Mouse (Mus musculus) testis, adult 2 months (tissue): ENCODE measurements at regions not wholly inside any gene's neighbourhood (a gene's known extent, or its start where the extent isn't known, plus 50 kb on each side); places are given as distances from the start of the nearest gene placed in this dataset.
A peak's percentile ranks its signal among the peaks of the same experiment; 100 is the strongest.

ENCODE experiments used
- H3K27ac ChIP-seq: fragments of 200-500 bp; 2 replicates; pipeline ENCODE4 v1.5.1; 2012; ENCODE audit warnings: low read depth, low read length; ENCODE audit not compliant: control insufficient read depth, insufficient read depth
- H3K27me3 ChIP-seq: fragments of 200-500 bp; 2 replicates; pipeline ENCODE4 v1.6.1; 2012; ENCODE audit warnings: mild to moderate bottlenecking, low read length, moderate library complexity; ENCODE audit not compliant: control insufficient read depth, insufficient read depth
- H3K36me3 ChIP-seq: fragments of 200-500 bp; 2 replicates; pipeline ENCODE4 v1.6.1; 2012; ENCODE audit warnings: mild to moderate bottlenecking, low read length; ENCODE audit not compliant: control insufficient read depth, insufficient read depth
- H3K4me1 ChIP-seq: fragments of 200-500 bp; 2 replicates; pipeline ENCODE4 v1.6.1; 2012; ENCODE audit warnings: low read length; ENCODE audit not compliant: control insufficient read depth, insufficient read depth
- H3K4me3 ChIP-seq: fragments of 200-500 bp; 2 replicates; pipeline ENCODE4 v1.5.1; 2012; ENCODE audit warnings: low read depth, mild to moderate bottlenecking, low read length, moderate library complexity, mixed read lengths; ENCODE audit not compliant: control insufficient read depth
- CTCF ChIP-seq: fragments of 200-500 bp; IDR thresholded peaks from 2 replicates; pipeline ENCODE4 v1.5.1; 2012; ENCODE audit warnings: low read depth, mild to moderate bottlenecking, inconsistent platforms, low read length, moderate library complexity; ENCODE audit not compliant: control insufficient read depth, insufficient read depth, insufficient replicate concordance
- POLR2A ChIP-seq: fragments of 200-500 bp; IDR thresholded peaks from 2 replicates; pipeline ENCODE4 v1.6.1; 2012; ENCODE audit warnings: low read depth, mild to moderate bottlenecking, inconsistent platforms, low read length, moderate library complexity; ENCODE audit not compliant: control insufficient read depth

DNA sequence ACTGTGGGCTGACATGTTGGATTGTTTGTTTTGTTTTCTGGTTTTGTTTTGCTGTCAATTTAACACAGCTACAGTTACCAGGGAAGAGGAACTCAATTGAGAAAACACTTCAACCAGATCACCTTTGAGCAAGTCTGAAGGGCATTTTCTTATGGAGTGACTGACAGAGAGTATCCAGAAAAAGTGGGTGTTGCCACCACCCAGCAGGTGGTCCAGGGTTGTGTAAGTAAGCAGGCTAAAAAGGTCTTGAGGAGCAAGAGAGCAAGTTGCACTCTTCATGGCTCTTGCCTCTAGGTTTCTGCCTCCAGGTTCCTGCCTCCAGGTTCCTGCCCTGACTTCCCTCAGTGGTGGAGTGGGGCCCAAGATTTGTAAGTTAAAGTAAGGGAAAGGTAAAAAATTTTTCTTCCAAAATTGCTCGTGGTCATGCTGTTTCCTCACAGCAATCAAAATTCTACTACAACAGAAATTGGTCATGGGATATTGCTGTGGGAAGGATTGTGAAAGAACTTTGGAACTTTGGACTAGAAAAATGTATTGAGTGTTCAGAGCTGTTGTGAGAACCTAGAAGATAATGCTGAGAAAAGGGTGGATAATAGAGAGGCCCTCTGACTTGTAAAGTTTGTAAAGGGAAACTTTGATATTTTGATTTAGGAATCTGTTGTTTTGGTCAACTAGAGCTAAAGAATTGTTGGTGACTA, 77.4 kb upstream of the Kitl start:
- Histone ChIP-seq H3K4me3 (no peak overlapping the region), H3K27me3 (no peaks in the 10 kb centered on the region), H3K36me3 (no peaks in the 10 kb centered on the region), H3K27ac (no peak overlapping the region), H3K4me1 (no peaks in the 10 kb centered on the region)
- TF ChIP-seq POLR2A (no peak), CTCF (no peak)

DNA sequence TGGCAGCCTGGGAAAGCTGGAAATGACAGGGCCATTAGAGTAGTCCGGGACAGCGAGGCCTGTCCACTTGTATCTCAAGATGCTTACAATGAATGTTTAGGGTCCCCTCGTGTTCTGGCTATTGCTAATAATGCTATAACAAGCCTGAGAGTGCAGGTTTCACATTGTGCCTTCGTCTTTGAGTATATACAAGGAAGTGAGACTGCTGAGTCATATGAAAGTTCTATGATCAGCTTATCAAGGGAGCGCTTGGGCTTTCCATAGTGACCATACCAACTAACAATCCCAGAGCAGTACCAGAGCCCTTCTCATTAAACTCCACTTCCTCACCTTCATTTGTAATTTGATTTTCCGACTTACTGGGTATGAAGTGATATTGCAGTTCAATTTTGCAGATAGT, 86.2 kb upstream of the Kitl start:
- peak overlapping the region; percentile 66 for H3K4me3 ChIP-seq
- no peaks in the 10 kb centered on the region; the same call in 1 of the 2 replicates for H3K4me1 ChIP-seq
- TF ChIP-seq POLR2A (no peak), CTCF (no peak)

DNA sequence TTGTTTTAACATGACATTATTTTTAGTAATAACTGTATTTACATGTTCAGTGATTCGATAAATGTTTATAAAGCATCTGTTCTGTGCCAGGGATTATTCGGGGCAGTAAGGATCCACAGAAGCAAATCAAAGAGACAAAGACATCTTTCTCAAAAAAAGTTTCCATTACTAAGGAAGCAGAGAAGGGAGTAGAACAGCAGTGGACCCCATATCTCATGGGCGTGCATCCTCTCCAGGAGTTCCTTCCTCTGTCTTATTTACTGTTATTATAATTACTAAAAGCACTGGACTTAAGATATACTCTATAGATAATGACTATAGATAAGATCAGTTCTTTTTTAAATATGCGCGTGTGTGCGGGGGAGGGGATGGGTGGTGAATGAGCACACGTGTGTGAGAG, 87.5 kb upstream of the Kitl start:
- no peak overlapping the region for H3K4me3 ChIP-seq
- H3K27ac ChIP-seq: no peak overlapping the region
- H3K36me3 ChIP-seq: no peaks in the 10 kb centered on the region
- TF ChIP-seq POLR2A (no peak), CTCF (no peak)
- H3K27me3 ChIP-seq: no peaks in the 10 kb centered on the region
- H3K4me1 ChIP-seq: no peaks in the 10 kb centered on the region; the same call in 1 of the 2 replicates

More for the DNA sequence above, 86.2 kb upstream of the Kitl start:
- Histone ChIP-seq H3K27ac (no peak overlapping the region), H3K27me3 (no peaks in the 10 kb centered on the region), H3K36me3 (no peaks in the 10 kb centered on the region)

DNA sequence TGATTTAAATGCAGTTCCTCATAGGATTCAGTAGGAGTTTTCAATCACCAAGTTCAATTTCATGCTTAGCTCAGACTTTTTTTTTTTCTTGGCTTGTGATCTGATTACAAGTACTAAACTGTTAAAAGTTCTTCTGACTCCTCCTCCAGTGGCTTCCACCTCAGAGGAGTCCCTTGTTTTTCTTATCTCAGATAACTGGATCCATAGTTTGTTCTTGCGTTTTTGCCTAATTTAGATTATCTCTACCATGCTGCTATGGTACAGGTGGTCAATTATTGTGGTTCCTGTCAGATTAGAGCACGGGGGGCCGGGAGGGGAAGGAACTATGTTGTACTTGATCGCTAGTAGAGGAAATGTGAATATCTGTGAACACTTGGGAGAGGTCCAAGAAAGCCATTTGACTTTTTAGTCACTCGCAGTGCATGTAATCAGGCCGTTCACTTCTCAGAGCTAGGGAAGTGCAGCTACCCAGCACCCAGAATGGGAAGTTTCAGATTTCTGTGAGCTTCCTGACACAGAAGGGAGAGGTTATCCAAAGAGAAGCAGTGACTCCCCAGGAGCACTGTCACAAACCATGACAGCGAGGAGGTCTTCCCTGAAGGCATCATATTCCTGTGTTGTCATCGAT, 89.0 kb upstream of the Kitl start:
- H3K4me3 ChIP-seq: no peak overlapping the region
- H3K4me1 ChIP-seq: no peaks in the 10 kb centered on the region; the same call in 1 of the 2 replicates
- H3K27me3 ChIP-seq: no peaks in the 10 kb centered on the region
- H3K27ac ChIP-seq: no peak overlapping the region
- TF ChIP-seq POLR2A (no peak), CTCF (no peak)
- no peaks in the 10 kb centered on the region for H3K36me3 ChIP-seq

DNA sequence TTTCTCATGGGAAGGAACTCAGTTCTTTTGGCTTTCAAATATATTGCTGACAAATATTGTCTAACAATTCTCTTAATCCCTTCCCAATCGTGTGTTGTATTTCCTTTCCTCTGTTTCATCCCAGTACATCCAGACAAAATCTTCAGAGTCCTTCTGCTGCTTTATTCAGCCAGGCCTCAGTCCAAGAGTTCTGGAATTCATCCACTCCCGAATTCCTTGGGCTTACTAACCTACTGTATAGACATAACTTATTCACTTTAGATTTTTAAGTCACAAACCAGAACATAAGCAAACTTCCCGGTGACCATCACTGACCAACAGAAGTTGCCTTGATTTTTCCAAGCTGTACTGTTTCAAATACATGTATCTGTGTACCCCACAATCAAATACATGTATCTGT, 90.9 kb upstream of the Kitl start:
- no peaks in the 10 kb centered on the region for H3K36me3 ChIP-seq
- TF ChIP-seq POLR2A: no peak
- no peak for TF ChIP-seq CTCF
- H3K27ac ChIP-seq: no peak overlapping the region
- no peaks in the 10 kb centered on the region; the same call in 1 of the 2 replicates for H3K4me1 ChIP-seq
- no peaks in the 10 kb centered on the region for H3K27me3 ChIP-seq
- no peak overlapping the region for H3K4me3 ChIP-seq

DNA sequence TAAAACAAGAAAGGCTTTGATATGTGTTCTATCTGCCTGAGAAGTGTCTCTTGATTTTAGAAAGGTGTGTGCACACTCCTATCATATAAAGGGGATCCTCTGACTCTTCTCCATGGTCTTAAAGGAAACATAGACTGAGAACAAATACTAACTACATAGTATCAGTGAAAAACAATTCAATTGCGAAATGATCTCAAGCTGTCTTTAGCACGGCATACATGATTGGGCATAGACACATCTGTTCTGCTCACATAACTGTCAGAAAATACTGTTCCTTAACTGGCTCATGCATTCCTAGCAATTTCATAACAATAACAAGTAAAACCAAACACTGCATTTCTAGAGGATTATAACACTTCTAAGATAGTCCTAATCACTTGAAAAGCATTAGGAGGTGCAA, 95.5 kb upstream of the Kitl start:
- H3K27ac ChIP-seq: no peak overlapping the region
- H3K27me3 ChIP-seq: no peaks in the 10 kb centered on the region
- TF ChIP-seq CTCF: no peak
- no peak for TF ChIP-seq POLR2A
- no peaks in the 10 kb centered on the region for H3K4me1 ChIP-seq
- no peak overlapping the region for H3K4me3 ChIP-seq
- no peaks in the 10 kb centered on the region for H3K36me3 ChIP-seq

DNA sequence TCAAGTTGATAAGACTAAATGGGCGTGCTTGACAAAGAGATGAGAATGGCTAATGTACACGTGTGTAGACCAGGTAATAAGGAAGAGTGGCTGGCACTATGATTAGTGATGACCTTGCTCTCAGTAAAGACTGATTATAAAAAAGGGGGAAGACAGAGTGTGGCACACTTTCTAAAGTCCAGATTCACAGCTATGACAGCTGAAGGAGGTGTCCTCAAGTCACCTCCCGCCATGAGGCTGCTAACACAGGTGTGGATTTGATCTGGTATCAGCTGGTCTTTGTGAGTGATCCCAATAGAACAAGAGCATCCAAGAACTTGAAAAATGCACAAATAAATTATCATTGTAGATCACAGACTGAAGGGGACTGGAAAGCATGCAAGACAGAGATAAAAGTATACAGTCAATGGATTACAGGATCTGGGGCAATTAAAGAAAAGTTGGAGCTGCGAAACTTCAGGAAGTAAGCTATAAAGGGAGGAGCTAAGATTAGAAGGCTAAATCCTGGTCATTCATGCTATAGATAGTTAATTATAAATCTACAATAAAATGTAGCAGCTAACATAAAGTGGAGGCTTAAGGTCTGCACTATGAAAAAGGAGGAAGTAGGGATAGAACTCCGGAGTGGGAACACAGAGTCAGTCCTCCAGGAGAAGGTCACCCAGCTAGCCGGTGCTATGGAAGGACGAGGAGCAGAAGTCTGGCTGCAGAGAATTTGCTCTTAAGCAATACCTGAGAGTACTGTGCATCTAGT, 96.7 kb upstream of the Kitl start:
- no peak overlapping the region for H3K27ac ChIP-seq
- H3K4me3 ChIP-seq: no peak overlapping the region
- no peak for TF ChIP-seq POLR2A
- no peak for TF ChIP-seq CTCF
- H3K27me3 ChIP-seq: no peaks in the 10 kb centered on the region
- H3K4me1 ChIP-seq: no peaks in the 10 kb centered on the region
- no peaks in the 10 kb centered on the region for H3K36me3 ChIP-seq
